Mouse (Mus musculus) ES-E14 (cell line): Measurements from ENCODE around the gene Mmgt2. TPM values are rescaled to one million over a fixed set of nuclear protein-coding genes. Genes with fewer than 3 reads are reported as not detected.

ENCODE experiments used
- DNase-seq: peaks from one replicate; pipeline ENCODE4 v3.0.0-alpha.2; 2013; ENCODE audit warnings: low read depth, low spot score
- H3K27ac ChIP-seq: 2 replicates; pipeline ENCODE4 v1.5.1; 2012; ENCODE audit warnings: low read depth, mild to moderate bottlenecking, low read length, moderate library complexity, mixed read lengths; ENCODE audit not compliant: poor library complexity, insufficient read depth, severe bottlenecking
- H3K36me3 ChIP-seq: 2 replicates; pipeline ENCODE4 v1.6.1; 2012; ENCODE audit warnings: mild to moderate bottlenecking, low read length, moderate library complexity, mixed read lengths; ENCODE audit not compliant: control insufficient read depth, poor library complexity, insufficient read depth, severe bottlenecking
- H3K4me1 ChIP-seq, 2 experiments: fragments of 150-350 bp in 1 of 2; sonication (generic) in 1 of 2; 2 replicates each; pipeline ENCODE4 v1.6.1; 2012; ENCODE audit warnings: low read length in 2 of 2, mild to moderate bottlenecking in 1 of 2, mixed read lengths in 1 of 2; ENCODE audit not compliant: control insufficient read depth in 2 of 2, insufficient read depth in 2 of 2, poor library complexity in 1 of 2
- H3K4me3 ChIP-seq, 2 experiments: fragments of 150-350 bp in 1 of 2; sonication (generic) in 1 of 2; 2 replicates each; pipeline ENCODE4 v1.5.1; 2012; ENCODE audit warnings: low read length in 2 of 2, low read depth in 1 of 2, mild to moderate bottlenecking in 1 of 2, mixed read lengths in 1 of 2; ENCODE audit not compliant: insufficient read depth in 1 of 2, poor library complexity in 1 of 2, severe bottlenecking in 1 of 2
- H3K9ac ChIP-seq: 2 replicates; pipeline ENCODE4 v1.6.1; 2012; ENCODE audit warnings: low read depth, mild to moderate bottlenecking, low read length, mixed read lengths; ENCODE audit not compliant: poor library complexity, insufficient read depth, severe bottlenecking
- H3K9me3 ChIP-seq: fragments of 150-350 bp; sonication (generic); 2 replicates; pipeline ENCODE4 v1.6.1; 2012; ENCODE audit warnings: low read depth, mild to moderate bottlenecking, low read length; ENCODE audit not compliant: control insufficient read depth, insufficient read depth
- CHD2 ChIP-seq: IDR thresholded peaks from 2 replicates; pipeline ENCODE4 v1.6.1; 2014; ENCODE audit warnings: mild to moderate bottlenecking, low read depth, low read length, inconsistent platforms
- HCFC1 ChIP-seq: IDR thresholded peaks from 2 replicates; pipeline ENCODE4 v1.6.1; 2012; ENCODE audit warnings: low read length, inconsistent platforms, borderline replicate concordance; ENCODE audit not compliant: insufficient read depth
- MAFK ChIP-seq: IDR thresholded peaks from 2 replicates; pipeline ENCODE4 v1.6.1; 2014; ENCODE audit warnings: mild to moderate bottlenecking, low read depth, low read length, inconsistent platforms; ENCODE audit not compliant: insufficient read depth
- ZC3H11A ChIP-seq: IDR thresholded peaks from 2 replicates; pipeline ENCODE4 v1.6.1; 2012; ENCODE audit warnings: low read depth, mild to moderate bottlenecking, inconsistent platforms, low read length, borderline replicate concordance
- ZNF384 ChIP-seq: IDR thresholded peaks from 2 replicates; pipeline ENCODE4 v1.6.1; 2012; ENCODE audit warnings: low read depth, low read length, inconsistent platforms
- in situ Hi-C, 2 experiments: fragments of 600-800 bp; cut with MboI; formaldehyde crosslinking; loops; one replicate each; pipeline ENCODE4 v1.15.1; 2025; ENCODE audit warnings: low sequenced_read_pairs in 2 of 2, inconsistent platforms in 1 of 2; ENCODE audit not compliant: unreplicated experiment in 2 of 2
- total RNA-seq: library from RNA; depleted of rRNA; stranded (reverse); fragments of 300-350 nt; gene quantifications from 2 replicates; pipeline ENCODE4 v1.2.3, GENCODE M21; 2012

Mmgt2 gene
- total RNA-seq, 1 experiment = 11.4 TPM

DNA sequence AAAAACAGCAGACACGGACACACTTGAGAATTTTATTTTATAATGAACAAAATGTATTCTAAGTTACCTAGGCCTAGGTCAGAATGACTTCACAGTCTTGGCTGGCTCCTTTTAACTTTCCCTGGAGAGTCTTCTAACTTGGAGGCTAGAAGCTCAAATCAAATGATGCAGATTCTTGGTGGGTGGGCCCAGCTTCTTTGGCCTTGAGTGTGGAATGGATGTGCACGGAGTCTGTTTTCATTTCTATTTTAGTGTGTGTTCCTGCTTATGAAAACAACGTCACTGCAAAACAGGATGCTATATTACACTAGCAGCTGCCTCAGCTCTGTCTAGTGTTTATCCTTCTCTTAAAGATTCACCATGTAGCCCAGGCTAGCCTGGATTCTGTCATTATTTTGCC, 13.1 kb upstream of the Mmgt2 start:
- in situ Hi-C loops = no loop called here
- no peak overlapping the region for H3K9ac ChIP-seq
- peaks cover 3 to 12% of the 10 kb centered on the region in 2 experiments; a peak in 2 of 4 replicates for H3K4me1 ChIP-seq
- peaks cover 2% of the 10 kb centered on the region; the same call in 1 of the 2 replicates for H3K36me3 ChIP-seq
- no peaks in the 10 kb centered on the region for H3K9me3 ChIP-seq
- no peak for TF ChIP-seq MAFK
- TF ChIP-seq CHD2 = no peak
- no peak for TF ChIP-seq ZC3H11A
- TF ChIP-seq HCFC1 = no peak
- TF ChIP-seq ZNF384 = no peak
- H3K4me3 ChIP-seq = no peak overlapping the region
- H3K27ac ChIP-seq = no peak overlapping the region
- no peak for DNase-seq

DNA sequence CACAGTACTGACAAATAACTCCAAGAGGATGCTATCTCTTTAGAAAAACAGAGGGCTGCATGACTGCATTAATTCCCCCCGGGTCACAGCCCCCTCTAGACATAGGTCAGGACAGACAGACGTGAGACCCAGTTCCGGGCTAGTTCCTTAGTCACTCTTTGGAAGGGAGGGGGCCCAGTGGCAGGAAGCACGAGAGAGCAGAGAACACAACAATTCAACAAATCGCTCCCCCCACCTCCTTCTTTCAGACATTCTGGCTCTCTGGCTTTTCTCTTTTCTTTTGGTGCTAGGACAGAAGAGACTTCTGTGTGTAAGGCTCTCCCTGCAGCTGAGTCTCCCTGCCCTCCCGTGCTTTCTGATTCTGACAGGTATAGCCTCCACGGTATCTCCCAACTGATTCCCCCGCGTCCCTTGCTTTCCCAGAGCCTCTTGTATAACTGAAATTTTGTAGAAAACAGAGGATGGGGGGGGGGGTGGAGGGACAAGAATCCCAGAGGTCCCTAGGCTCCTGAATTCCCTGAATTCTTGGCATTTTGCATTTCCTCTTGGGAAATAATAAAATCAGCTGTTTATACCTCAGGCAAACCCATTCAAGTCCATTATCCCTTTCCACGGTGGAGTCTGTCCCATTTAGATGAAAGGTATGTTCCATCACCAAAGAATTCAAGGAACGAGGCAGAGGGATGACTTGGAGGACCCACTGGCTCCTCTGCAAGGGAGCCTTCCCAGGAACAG, 12.2 kb upstream of the Mmgt2 start:
- no peak for DNase-seq
- Histone ChIP-seq H3K4me1 (peaks cover 3 to 9% of the 10 kb centered on the region in 2 experiments; a peak in 2 of 4 replicates), H3K27ac (no peak overlapping the region), H3K36me3 (peaks cover 2% of the 10 kb centered on the region; the same call in 1 of the 2 replicates), H3K9me3 (no peaks in the 10 kb centered on the region), H3K9ac (no peak overlapping the region), H3K4me3 (no peak overlapping the region)
- TF ChIP-seq HCFC1 = no peak
- TF ChIP-seq CHD2 = no peak
- TF ChIP-seq ZC3H11A = no peak
- no peak for TF ChIP-seq MAFK
- TF ChIP-seq ZNF384 = no peak
- in situ Hi-C loops = no loop called here

DNA sequence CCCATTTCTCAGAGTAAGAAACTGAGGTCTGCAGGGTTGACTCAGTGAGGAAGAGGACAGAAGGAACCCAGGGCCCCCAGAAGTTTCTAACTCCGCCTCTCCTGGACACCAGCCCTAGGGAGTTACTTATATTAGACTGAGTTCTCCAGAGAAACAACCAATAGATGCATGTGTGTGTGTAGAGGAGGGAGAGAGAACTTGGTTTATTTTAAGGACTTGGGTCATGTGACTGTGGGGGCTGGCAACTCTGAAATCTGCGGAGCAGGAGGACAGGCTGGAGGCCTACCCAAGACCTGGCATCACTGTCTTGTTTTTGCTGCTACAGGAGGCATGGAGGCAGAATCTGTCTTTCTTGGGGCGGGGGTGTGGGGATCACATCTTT, 11.6 kb upstream of the Mmgt2 start:
- TF ChIP-seq MAFK (no peak), ZNF384 (no peak), CHD2 (no peak), ZC3H11A (no peak), HCFC1 (no peak)
- Histone ChIP-seq H3K27ac (no peak overlapping the region), H3K4me3 (no peak overlapping the region), H3K36me3 (peaks cover 2% of the 10 kb centered on the region; the same call in 1 of the 2 replicates), H3K9me3 (no peaks in the 10 kb centered on the region), H3K4me1 (peaks cover 3 to 8% of the 10 kb centered on the region in 2 experiments; a peak in 2 of 4 replicates), H3K9ac (no peak overlapping the region)
- in situ Hi-C loops = no loop called here
- no peak for DNase-seq

DNA sequence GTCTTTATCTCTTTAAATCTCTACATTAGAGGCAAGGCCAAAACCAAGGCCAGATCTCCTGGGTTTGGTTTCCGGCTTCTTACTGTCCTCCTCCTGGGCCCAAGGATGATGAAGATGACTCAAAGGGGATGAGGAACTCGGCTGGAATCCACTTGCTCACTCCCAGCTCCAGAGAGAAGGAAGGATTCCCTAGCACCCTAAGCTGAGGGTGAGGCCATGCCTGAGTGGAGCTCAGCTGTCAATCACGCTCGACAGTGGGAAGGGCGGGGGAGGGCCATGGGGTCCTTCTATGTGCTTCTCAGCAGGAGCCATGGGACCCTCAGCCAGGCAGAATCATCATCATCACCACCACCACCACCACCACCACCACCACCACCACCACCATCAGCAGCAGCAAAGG, 11.1 kb upstream of the Mmgt2 start:
- peaks cover under 1% of the 10 kb centered on the region; the same call in 1 of the 2 replicates for H3K36me3 ChIP-seq
- H3K27ac ChIP-seq = no peak overlapping the region
- DNase-seq = no peak
- H3K4me1 ChIP-seq = peaks cover 3 to 9% of the 10 kb centered on the region in 2 experiments; a peak in 2 of 4 replicates
- no peak overlapping the region for H3K4me3 ChIP-seq
- no peak overlapping the region for H3K9ac ChIP-seq
- in situ Hi-C loops = no loop called here
- TF ChIP-seq ZC3H11A = no peak
- no peak for TF ChIP-seq ZNF384
- TF ChIP-seq HCFC1 = no peak
- no peak for TF ChIP-seq CHD2
- TF ChIP-seq MAFK = no peak
- H3K9me3 ChIP-seq = no peaks in the 10 kb centered on the region
